Mouse (Mus musculus) cortical plate, adult 2 months (tissue): ENCODE measurements around the gene Krt82.

Experiments used
- CTCF ChIP-seq: fragments of 200-500 bp; IDR thresholded peaks from 2 replicates; pipeline ENCODE4 v1.5.1; 2011; ENCODE audit warnings: mild to moderate bottlenecking, control low read depth, low read length; ENCODE audit not compliant: insufficient read depth; ENCODE audit errors: extremely low read depth
- POLR2A ChIP-seq: fragments of 200-500 bp; IDR thresholded peaks from 2 replicates; pipeline ENCODE4 v1.6.1; 2011; ENCODE audit warnings: mild to moderate bottlenecking, low read length, control low read depth; ENCODE audit not compliant: insufficient read depth; ENCODE audit errors: extremely low read depth

DNA sequence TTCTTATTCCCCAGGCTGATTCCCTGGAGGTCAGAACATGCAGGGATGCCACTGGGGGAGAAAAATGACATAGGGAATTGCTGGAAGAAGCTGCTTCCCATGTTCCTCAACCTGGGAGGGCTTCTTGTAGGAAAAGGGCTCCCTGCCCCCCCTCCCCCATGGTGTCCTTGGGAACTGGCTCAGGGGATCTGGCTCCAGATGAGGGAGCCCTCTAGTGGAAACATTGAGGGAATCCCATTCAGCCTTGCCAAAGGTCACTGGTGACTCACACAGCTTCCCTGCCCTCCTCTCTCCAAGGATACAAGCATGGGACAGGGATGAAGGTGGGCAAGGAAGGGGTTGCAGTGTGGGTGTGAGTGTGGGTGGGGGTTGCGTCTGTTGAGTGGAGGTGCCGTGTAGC is 53.3 kb downstream of the Krt82 start:
- no peak for TF ChIP-seq POLR2A
- peak; percentile 48 for TF ChIP-seq CTCF
